Mouse (Mus musculus) left cerebral cortex, adult 18-20 months (tissue): ENCODE measurements around the gene Klhl5. TPM values are rescaled to one million over a fixed set of nuclear protein-coding genes. Genes with fewer than 3 reads are reported as not detected.
"Not testable (repeated sequence)": the region's sequence is repeated elsewhere in the genome, so short reads cannot be mapped to it uniquely, and the experiment has no call there.

ENCODE experiments used
- DNase-seq, 2 experiments: peaks; one replicate each; pipeline ENCODE4 v3.0.0; 2021 to 2022; ENCODE audit warnings: low spot score in 2 of 2, mixed read lengths in 1 of 2
- total RNA-seq, 2 experiments: library from RNA; stranded (reverse); gene quantifications; 2 replicates each; pipeline ENCODE4 v1.2.3; 2021

Gene Klhl5
- total RNA-seq, 2 experiments from 2014 or later = 34.1 to 34.5 TPM

DNA sequence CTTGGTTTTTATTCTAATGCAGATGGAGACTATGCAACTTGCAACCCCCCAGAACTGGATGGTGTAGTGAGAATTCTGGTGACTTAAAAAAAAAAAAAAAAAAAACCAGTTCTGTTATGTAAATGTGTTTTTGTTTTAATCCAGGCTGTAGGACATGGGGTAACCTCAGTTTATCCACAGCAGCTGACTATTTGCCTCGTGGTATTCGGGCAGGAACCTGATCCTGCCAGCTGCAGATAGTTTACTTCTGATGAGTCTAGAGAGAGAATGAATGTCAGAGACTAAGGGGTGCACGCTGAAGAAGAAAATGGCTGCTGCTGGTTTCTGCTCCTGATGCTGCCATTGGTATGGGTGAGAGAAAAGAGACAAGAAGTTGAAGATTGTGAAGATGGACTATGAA, 11.3 kb upstream of the Klhl5 start:
- DNase-seq = no peak

DNA sequence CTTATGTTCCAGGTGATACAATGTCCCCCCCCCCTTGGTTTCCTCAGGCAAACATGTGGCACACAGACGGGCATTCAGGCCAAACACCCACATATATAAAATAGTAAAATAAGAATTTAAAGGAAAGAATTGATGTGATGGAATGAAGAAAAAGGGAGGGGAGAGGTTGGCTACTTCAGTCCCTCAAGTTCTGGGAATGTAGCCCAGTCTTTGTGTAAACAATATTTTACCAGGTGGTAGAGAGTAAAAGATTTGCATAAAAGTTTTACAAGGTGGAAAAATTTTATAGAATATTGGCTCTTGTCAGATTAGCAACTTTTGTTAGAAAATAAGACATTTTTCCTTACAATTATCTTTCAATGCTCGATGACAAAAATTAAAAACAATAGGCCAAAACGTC, 10.5 kb upstream of the Klhl5 start:
- no peak for DNase-seq

DNA sequence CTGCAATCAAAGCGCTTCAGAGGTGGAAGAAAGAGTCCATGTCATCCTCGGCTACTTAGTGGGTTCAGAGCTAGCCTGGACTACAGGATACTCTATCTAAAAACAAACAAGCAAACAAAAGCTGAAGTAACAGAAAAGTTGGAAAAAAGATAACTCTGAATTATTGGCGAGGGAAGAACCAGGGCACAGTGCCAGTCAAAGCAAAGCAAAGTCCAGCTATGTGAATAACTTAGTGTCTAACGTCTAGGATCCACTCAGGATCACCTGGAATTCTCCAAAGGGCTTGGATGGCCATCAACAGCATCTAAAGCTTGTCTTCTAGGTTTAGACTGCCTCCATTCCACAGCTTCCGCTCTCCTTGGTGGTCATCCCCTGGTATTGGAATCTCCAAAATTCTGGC, 9.9 kb upstream of the Klhl5 start:
- no peak for DNase-seq

DNA sequence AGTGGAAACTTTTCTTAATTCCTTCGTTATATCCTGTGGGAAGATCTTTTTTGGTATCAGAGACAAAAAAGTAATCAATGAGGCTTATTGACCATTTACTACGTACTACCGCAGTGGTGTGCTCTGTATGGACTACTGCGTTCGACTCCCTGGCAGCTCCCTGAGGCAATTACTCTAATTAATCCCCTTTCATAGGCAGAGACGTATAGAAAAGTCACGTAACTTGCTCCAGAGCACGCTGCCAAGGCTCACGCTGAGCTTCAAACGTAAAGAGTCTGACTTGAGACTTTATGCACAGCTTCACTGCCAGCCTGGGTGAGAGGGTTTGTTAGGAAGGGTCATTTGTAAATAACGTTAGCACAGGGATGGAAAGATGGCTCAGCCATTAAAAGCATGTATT, 7.3 kb upstream of the Klhl5 start:
- DNase-seq = no peak

DNA sequence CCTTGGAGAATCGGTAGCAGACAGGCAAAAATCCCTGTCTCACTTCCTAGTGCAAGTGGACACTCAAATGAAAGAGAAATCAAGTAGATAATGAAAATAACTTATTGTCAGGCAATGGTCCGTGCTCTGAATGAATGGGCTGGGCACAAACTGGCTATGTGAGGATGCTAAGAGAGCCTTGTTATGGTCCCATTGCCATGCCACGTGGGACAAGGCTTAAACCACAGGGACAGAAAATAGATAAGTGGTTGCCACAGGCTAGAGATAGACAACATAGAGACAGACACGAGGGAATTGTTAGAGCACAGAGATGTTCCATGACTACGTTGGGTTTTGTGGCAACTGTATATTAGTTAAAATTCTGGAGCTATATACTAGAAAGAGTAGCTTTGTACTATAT, 6.1 kb upstream of the Klhl5 start:
- no peak for DNase-seq

DNA sequence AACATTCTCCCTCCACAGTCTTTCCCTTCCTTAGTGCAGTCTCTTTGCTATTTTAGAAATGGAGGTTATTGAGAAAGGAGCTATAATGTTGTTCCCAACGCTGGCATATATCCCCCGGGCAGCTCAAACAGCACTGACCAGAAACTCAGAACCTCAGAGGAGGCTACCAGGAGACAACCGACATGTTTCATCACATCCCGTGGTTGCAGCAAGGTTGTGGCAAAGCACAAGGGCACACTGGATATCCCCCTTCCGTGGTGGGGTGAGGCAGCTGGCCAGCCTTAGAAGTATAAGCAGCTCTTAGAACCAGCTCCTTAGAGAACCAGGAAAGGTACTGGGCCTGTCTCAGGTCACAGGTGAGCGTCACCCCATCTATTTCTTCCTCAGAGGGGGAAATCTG, 5.7 kb upstream of the Klhl5 start:
- no peak for DNase-seq

DNA sequence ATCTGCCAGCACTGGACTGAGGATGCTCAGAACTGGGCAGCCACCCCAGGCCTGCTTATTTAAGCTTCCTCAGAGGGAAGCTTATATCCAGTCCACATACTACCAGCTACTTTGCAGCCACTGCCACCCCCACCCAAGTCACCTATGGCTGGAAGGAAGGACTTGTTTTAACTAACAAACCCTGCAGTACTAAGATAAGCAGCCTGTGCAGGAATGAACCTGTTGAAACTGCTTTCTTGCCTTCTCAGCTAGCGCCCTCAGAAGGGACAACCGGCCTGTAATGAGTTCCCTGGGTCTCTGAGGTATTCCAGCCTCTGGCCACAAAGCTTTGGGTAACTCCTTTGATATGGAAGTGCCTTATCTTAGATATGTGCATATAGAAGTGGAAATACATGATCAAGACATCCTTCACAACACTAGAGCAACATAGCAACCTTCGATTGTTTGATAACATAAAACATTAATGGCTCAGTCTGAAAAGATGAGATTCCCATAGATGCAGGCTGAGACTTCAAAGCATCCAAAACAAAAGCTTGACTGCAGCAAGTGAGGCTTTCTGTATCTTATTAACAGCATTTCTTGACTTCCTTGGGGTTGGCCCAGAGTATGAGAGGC, 5.2 kb upstream of the Klhl5 start:
- DNase-seq = no peak

DNA sequence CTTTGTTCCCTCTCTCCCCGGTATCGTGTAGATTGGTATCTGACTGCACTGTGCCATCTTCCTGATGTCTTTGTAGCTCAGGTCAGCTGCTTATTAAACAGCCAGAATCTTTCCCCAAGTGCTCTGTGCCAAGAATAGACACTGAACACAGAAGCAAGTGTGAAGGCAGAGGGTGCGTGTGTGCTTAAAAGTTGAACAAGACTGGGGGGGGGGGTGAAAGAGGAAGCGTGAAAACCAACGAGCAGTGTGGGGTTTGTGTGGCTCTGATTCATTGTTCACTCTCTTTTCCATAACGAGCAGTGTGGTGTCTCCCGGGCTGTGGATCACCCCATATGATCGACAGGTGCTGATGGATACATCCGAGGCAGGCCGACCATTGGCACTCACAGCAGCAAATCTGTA, 4.7 kb upstream of the Klhl5 start:
- no peak for DNase-seq

DNA sequence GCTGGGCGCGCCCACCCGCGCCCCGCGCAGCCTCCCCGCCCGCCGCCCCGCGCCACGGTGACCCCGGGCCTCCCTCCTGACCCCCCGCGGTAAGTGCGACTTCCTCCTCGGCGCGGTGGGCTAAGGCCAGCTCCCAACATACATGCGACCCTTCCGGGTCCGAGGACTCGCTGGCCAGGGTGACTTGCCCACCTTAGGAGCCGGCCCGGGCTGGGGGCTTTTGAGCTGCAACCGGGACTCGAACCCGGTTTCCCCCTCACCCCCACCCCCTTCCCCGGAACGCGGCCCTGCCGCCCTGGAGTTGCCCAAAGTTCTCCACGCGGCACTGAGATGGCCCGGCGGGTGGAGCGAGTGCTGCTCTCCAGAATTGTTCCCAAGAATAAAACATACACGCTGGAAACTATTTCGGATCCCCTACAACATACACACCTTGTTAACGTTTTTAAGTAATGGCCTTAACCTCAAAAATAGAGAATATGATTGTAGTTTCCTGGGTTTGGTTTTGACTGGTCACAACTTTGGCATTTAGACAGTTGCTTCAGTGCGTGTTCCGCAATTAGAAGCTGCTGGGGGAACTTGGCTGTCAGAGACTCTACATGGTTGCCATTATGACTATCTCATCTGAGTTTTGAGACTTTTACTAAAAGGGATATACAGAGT, 564 bp downstream of the Klhl5 start:
- DNase-seq = peak in 1 of 2 experiments; percentile 18

DNA sequence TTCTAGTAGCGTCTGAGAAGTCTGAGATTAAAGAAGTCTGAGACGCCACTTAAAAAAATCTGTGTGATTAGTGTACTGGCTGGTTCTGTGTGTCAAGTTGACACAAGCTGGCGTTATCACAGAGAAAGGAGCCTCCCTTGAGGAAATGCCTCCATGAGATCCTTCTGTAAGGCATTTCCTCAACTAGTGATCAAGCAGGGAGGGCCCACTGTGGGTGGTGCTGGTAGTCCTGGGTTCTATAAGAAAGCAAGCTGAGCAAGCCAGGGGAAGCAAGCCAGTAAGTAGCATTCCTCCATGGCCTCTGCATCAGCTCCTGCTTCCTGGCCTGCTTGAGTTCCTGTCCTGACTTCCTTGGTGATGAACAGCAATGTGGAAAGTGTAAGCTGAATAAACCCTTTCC, 4.9 kb downstream of the Klhl5 start:
- not testable (repeated sequence) for DNase-seq

DNA sequence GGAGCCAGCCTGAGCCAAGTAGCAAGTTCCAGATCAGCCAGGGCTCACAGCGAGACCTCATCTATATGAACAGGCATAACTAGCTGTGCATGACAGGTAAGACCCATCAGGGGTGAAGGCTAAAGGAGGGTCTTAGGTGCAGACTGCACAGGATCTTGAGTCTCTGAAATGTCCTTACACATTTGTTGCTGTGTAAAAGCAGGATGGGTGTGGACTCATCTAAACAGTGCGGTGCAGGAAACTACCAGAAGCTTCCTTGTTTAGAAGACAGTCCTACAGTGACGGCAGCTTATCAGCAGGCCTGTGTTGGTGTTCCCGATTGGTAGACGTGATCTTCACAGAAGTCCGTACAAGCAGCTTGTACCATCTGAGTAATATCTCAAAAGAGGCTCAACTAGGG, 6.0 kb downstream of the Klhl5 start:
- DNase-seq = no peak

DNA sequence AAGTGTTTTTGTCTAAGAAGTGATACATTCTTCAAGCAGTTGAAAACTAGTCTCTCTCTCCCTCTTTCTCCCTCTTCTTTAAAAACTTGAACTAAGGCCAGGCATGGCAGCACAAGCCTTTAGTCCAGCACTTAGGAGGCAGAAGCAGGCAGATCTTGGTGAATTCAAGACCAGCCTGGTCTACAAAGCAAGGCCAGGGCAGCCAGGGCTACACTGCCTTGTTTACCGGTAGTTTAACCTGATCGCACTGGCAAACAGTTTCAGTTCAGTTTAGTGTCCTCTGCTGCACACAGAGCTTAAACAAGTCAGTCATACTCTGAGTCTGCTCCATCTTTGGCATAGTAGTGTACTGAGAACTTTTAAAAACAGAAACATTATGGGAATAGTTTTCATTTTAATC, 9.4 kb downstream of the Klhl5 start:
- no peak for DNase-seq

DNA sequence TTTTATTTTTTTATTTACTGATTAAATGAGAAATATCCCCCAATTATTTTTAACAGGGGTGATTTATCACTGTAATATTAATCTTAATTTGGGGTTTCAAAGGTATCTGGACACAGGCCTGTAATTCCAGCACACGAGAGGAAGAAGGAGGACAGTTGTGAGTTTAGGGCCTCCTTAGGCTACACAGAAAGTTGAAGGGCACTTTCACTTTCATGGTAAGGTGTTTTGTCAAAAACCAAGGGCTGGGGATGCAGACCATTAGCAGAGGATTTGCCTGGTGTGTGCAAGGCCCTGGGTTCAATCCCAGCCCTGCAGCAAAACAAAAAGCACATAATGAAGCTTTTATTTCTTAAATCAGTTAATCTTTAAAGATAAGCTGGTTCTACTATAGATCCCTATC, 12.2 kb downstream of the Klhl5 start:
- no peak for DNase-seq

DNA sequence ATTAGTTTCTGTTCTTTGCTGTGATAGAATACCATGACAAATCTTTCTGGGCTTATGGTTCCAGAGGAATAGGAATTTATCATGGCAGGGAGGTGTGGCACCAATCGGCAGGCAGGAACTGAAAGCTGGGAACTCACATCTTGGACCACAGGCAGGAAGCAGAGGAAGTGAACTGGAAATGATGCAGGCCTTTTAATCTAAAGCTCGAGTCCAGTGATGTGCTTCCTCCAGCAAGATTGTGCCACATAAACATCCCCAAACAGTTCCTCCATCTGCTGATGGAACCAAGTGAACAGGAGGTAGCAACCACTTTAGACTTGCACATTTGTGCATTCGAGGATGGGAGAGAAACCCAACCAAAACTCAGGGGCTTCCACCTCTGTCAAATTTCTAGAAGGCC, 12.6 kb downstream of the Klhl5 start:
- DNase-seq = no peak

DNA sequence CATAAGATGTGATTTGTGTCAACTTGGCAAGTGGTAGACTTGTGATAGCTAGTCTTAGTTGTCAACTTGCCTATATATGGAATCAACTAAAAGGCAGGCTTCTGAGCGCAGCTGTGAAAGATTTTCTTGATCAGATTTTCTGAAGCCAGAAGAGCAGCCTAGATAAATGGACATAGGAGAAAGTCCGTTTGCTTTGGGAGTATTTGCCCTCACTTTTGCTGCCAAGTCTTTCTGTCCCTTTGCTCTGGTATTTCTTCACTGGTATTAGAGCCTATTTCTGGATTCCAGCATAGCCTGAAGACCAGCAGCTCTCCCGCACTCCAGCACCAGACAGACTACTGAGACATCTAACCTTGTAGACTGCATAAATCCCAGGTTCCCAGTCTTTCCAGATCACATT, 15.3 kb downstream of the Klhl5 start:
- DNase-seq = no peak

DNA sequence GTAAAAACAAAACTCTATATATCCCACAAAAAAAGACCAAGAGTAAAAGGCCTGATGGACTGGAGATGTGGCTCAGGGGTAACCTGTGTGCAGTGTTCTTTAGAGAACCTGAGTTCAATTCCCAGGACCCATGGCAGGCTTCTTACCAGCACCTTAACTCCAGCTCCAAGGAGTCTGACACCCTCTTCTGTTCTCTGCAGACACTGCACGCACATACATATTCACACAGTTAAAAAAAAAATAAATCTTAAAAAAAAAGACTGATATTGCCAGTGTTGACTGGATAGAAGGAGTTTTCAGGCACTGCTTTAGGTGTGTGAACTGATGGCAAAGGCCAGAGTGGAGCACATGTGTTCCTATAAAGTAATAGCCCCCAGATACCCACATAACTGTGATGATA, 18.8 kb downstream of the Klhl5 start:
- DNase-seq = no peak

DNA sequence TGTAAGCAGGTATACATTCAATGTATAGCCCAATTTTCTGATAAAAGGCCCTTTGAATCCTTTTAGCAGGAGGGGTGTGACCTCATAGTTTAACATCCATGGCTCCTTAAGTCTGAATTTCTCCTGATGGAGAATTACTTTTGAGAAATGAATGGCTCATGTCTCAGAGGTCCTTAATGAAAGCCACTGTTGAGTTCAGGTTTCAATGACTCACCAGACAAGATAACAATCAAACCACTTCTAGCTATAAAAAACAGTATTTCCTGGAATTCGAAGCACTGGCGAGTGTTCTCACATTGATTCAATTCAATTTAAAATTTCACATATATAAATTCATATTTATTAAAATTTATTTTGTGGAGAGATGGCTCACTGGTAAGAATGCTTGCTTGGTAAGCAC, 21.1 kb downstream of the Klhl5 start:
- no peak for DNase-seq

DNA sequence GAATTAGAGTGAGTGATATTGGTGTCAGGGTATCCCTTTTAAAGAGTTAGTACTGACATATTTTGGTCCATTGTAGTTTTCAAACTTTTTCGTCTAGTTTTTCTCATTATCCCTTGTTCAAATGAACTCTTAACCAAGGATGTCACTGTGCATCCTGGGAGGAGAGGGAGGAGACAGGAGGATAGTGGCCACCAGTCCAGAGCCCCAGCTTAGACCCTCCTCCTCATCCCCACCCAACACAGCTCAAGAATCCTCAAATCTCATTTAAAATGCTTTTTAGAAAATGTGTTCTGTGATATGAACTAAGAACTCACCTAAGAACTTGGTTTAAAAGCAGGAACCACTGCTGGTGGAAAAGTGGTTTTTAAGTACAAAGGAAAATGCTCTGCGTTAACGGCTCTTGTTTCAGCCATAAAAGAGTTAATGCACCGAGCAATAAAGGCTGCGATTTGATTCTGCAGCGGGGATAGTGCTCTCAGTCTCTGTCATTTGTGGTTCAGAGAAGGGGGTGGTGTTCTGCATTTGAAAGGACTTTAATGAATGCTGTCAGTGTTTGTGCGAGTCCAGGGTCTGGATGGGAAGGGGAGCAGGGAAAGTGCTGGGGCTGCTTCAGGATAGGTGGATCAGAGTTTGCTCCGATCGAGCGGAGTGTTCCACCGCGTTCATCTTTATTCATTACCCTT, 23.3 kb downstream of the Klhl5 start:
- DNase-seq = peak in 1 of 2 experiments; percentile 25

DNA sequence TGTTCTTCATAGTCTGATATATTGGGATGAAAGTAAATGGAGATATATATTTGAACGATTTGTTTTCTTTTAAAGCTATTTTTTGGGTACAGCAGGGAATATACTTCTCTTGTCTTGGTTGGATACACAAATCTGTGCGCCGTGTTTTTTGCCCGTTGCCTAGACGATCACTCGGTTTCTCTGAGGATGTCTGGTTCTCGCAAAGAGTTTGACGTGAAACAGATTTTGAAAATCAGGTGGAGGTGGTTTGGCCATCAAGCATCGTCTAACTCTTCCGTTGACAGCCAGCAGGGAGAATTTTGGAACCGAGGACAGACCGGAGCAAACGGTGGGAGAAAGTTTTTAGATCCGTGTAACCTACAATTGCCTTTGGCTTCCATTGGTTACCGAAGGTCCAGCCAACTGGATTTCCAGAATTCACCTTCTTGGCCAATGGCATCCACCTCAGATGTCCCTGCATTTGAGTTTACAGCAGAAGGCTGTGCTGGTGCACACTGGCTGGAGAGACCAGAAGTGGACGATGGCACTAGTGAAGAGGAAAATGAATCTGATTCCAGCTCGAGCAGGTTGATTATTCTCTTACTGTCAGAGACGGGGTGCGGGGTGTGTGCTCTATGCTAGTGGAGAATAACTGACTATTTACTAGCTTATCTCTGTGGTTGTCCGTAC, 24.0 kb downstream of the Klhl5 start:
- DNase-seq = peak; percentile 12 to 38

DNA sequence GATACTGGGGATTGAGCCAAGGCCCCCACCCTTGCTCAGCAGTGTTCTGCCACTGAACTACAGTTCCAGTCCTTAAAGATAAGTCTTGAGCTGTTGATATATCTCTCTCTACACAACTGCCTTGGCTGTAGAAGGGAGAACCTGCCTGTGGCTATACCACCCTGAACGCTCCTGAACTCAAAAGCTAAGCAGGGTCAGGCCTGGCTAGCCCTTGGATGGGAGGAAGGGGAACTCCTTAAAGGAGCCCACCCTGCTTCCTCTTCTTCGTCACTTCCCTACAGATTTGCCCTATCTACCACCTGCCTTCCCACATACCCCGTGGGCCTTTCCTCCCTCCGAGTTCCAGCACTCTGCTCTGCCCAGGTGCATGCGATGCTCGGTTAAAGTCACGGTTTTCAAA, 28.8 kb downstream of the Klhl5 start:
- DNase-seq = no peak

DNA sequence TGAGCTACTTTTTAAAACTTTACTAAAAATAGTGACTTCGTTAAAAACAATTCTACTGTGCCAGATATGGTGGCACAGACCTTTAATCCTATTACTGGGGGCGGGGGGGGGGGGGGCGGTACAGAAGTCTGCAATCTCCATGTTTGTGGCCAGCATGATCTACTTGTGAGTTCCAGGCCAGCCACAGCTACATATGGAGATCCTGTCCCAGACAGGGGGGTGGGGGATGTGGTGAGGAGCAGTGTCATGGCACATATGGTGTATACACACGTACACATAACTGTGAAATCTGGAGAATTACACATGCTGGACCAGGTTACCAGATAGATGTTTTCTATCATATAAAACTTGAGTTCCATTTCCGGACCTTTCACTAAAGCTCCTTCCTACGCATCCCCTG, 29.7 kb downstream of the Klhl5 start:
- no peak for DNase-seq

DNA sequence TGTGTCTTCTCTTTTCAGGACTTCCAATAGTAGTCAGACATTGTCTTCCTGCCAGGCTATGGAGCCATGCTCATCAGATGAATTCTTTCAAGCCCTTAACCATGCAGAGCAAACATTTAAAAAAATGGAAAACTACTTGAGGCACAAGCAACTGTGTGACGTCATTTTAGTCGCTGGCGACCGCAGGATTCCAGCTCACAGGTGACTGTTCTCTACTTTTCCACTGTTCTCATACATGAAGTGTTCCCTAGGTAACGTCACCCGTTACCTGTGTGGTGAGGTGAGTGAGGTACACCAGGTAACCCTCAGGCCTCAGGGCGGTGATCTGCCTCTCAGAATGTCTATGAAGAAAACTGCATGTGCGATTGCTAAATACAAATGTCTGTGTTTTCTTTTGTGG, 33.9 kb downstream of the Klhl5 start:
- DNase-seq = no peak
